Mouse (Mus musculus): ENCODE measurements around the gene Exosc8. TPM values are rescaled to one million over a fixed set of nuclear protein-coding genes. Genes with fewer than 3 reads are reported as not detected.
A peak's percentile ranks its signal among the peaks of the same experiment; 100 is the strongest.
"Not testable (repeated sequence)": the region's sequence is repeated elsewhere in the genome, so short reads cannot be mapped to it uniquely, and the experiment has no call there.

The Exosc8 gene
- polyA plus RNA-seq, 1 experiment from 2014 or later = 76.0 TPM

- Histone ChIP-seq H3K27me3 (ENCODE audit: control insufficient read depth, insufficient read depth, low read length) (no peaks in the 10 kb centered on the region), H3K9me3 (ENCODE audit: control insufficient read depth, low read length) (no peaks in the 10 kb centered on the region), H3K4me2 (ENCODE audit: low read length) (no peak overlapping the region), H3K9ac (replicated peaks; ENCODE audit: low read length) (no peak overlapping the region), H3K4me1 (ENCODE audit: control insufficient read depth, insufficient read depth, low read length) (no peaks in the 10 kb centered on the region), H3K36me3 (ENCODE audit: control insufficient read depth, insufficient read depth, low read length) (peaks cover 70% of the 10 kb centered on the region), H3K4me3 (replicated peaks; ENCODE audit: low read depth, low read length) (no peak overlapping the region), H3K27ac (replicated peaks; ENCODE audit: low read depth, low read length) (no peak overlapping the region)
- ATAC-seq (ENCODE audit: low FRiP score, low TSS enrichment) = no peak
- 100% methylated on average over 2 of the region's 2 CpGs for WGBS
- no peak for DNase-seq
Observed at GRCm38 (mm10) chr3:54727588-54727987, 7.6 kb downstream of the Exosc8 start.

- no peak overlapping the region for H3K4me3 ChIP-seq (replicated peaks; ENCODE audit: low read depth, low read length)
- no peaks in the 10 kb centered on the region for H3K9me3 ChIP-seq (ENCODE audit: control insufficient read depth, low read length)
- no peak overlapping the region for H3K9ac ChIP-seq (replicated peaks; ENCODE audit: low read length)
- H3K36me3 ChIP-seq (ENCODE audit: control insufficient read depth, insufficient read depth, low read length) = peaks cover 73% of the 10 kb centered on the region
- H3K4me1 ChIP-seq (ENCODE audit: control insufficient read depth, insufficient read depth, low read length) = no peaks in the 10 kb centered on the region
- no peak for DNase-seq
- H3K4me2 ChIP-seq (ENCODE audit: low read length) = no peak overlapping the region
- ATAC-seq (ENCODE audit: low FRiP score, low TSS enrichment) = no peak
- no peaks in the 10 kb centered on the region for H3K27me3 ChIP-seq (ENCODE audit: control insufficient read depth, insufficient read depth, low read length)
- WGBS = 86% methylated on average over 2 of the region's 2 CpGs
- H3K27ac ChIP-seq (replicated peaks; ENCODE audit: low read depth, low read length) = no peak overlapping the region
Observed at GRCm38 (mm10) chr3:54725344-54725743, 9.8 kb downstream of the Exosc8 start.

- Histone ChIP-seq H3K4me3 (replicated peaks; ENCODE audit: low read depth, low read length) (no peak overlapping the region), H3K4me1 (ENCODE audit: control insufficient read depth, insufficient read depth, low read length) (no peaks in the 10 kb centered on the region), H3K27ac (replicated peaks; ENCODE audit: low read depth, low read length) (no peak overlapping the region), H3K36me3 (ENCODE audit: control insufficient read depth, insufficient read depth, low read length) (peaks cover 65% of the 10 kb centered on the region), H3K9ac (replicated peaks; ENCODE audit: low read length) (no peak overlapping the region), H3K9me3 (ENCODE audit: control insufficient read depth, low read length) (no peaks in the 10 kb centered on the region), H3K27me3 (ENCODE audit: control insufficient read depth, insufficient read depth, low read length) (no peaks in the 10 kb centered on the region), H3K4me2 (ENCODE audit: low read length) (no peak overlapping the region)
- 88% methylated on average over 10 of the region's 10 CpGs for WGBS
- no peak for ATAC-seq (ENCODE audit: low FRiP score, low TSS enrichment)
- DNase-seq = no peak
Observed at GRCm38 (mm10) chr3:54723741-54724500, 11.3 kb downstream of the Exosc8 start.

GRCm38 (mm10) chr3:54718947-54719346 is 16.2 kb downstream of the Exosc8 start:
- peaks cover 79% of the 10 kb centered on the region for H3K36me3 ChIP-seq (ENCODE audit: control insufficient read depth, insufficient read depth, low read length)
- WGBS = 52% methylated on average over 3 of the region's 3 CpGs

GRCm38 (mm10) chr3:54717348-54717747 is 17.8 kb downstream of the Exosc8 start:
- Histone ChIP-seq H3K4me1 (ENCODE audit: control insufficient read depth, insufficient read depth, low read length) (no peaks in the 10 kb centered on the region), H3K4me3 (replicated peaks; ENCODE audit: low read depth, low read length) (no peak overlapping the region), H3K27me3 (ENCODE audit: control insufficient read depth, insufficient read depth, low read length) (no peaks in the 10 kb centered on the region), H3K9ac (replicated peaks; ENCODE audit: low read length) (no peak overlapping the region), H3K9me3 (ENCODE audit: control insufficient read depth, low read length) (no peaks in the 10 kb centered on the region), H3K36me3 (ENCODE audit: control insufficient read depth, insufficient read depth, low read length) (peaks cover 79% of the 10 kb centered on the region), H3K27ac (replicated peaks; ENCODE audit: low read depth, low read length) (no peak overlapping the region), H3K4me2 (ENCODE audit: low read length) (no peak overlapping the region)
- DNase-seq = peak; percentile 4
- 79% methylated on average over 6 of the region's 6 CpGs for WGBS
- ATAC-seq (ENCODE audit: low FRiP score, low TSS enrichment) = no peak

More at GRCm38 (mm10) chr3:54718947-54719346, 16.2 kb downstream of the Exosc8 start:
- DNase-seq (no peak), ATAC-seq (ENCODE audit: low FRiP score, low TSS enrichment) (no peak)
- Histone ChIP-seq H3K27me3 (ENCODE audit: control insufficient read depth, insufficient read depth, low read length) (no peaks in the 10 kb centered on the region), H3K4me1 (ENCODE audit: control insufficient read depth, insufficient read depth, low read length) (no peaks in the 10 kb centered on the region), H3K4me2 (ENCODE audit: low read length) (no peak overlapping the region), H3K27ac (replicated peaks; ENCODE audit: low read depth, low read length) (no peak overlapping the region), H3K9ac (replicated peaks; ENCODE audit: low read length) (no peak overlapping the region), H3K4me3 (replicated peaks; ENCODE audit: low read depth, low read length) (no peak overlapping the region), H3K9me3 (ENCODE audit: control insufficient read depth, low read length) (no peaks in the 10 kb centered on the region)

GRCm38 (mm10) chr3:54715461-54715860 is 19.7 kb downstream of the Exosc8 start:
- DNase-seq (no peak), ATAC-seq (ENCODE audit: low FRiP score, low TSS enrichment) (no peak)
- Histone ChIP-seq H3K36me3 (ENCODE audit: control insufficient read depth, insufficient read depth, low read length) (peaks cover 79% of the 10 kb centered on the region), H3K4me2 (ENCODE audit: low read length) (no peak overlapping the region), H3K9ac (replicated peaks; ENCODE audit: low read length) (no peak overlapping the region), H3K4me1 (ENCODE audit: control insufficient read depth, insufficient read depth, low read length) (no peaks in the 10 kb centered on the region), H3K4me3 (replicated peaks; ENCODE audit: low read depth, low read length) (no peak overlapping the region), H3K9me3 (ENCODE audit: control insufficient read depth, low read length) (no peaks in the 10 kb centered on the region), H3K27ac (replicated peaks; ENCODE audit: low read depth, low read length) (no peak overlapping the region), H3K27me3 (ENCODE audit: control insufficient read depth, insufficient read depth, low read length) (no peaks in the 10 kb centered on the region)
- 92% methylated on average over 6 of the region's 6 CpGs for WGBS

- H3K4me3 ChIP-seq (replicated peaks; ENCODE audit: low read depth, low read length) = no peak within 1 kb of the TSS
- H3K36me3 ChIP-seq (ENCODE audit: control insufficient read depth, insufficient read depth, low read length) = peaks cover 87% of the 10 kb centered on the region
Observed at GRCm38 (mm10) chr3:54714253-54714652, 20.9 kb downstream of the Exosc8 start, which contains the start of gene Gm21958. Gene Gm21958, minus strand, starts transcription at chr3:54714353.

GRCm38 (mm10) chr3:54708972-54709371 is 26.2 kb downstream of the Exosc8 start:
- DNase-seq = no peak
- 95% methylated on average over 9 of the region's 9 CpGs for WGBS

More at GRCm38 (mm10) chr3:54714253-54714652, 20.9 kb downstream of the Exosc8 start, which contains the start of gene Gm21958:
- DNase-seq (no peak), ATAC-seq (ENCODE audit: low FRiP score, low TSS enrichment) (no peak)
- Histone ChIP-seq H3K4me1 (ENCODE audit: control insufficient read depth, insufficient read depth, low read length) (no peaks in the 10 kb centered on the region), H3K9me3 (ENCODE audit: control insufficient read depth, low read length) (no peaks in the 10 kb centered on the region), H3K27me3 (ENCODE audit: control insufficient read depth, insufficient read depth, low read length) (no peaks in the 10 kb centered on the region), H3K4me2 (ENCODE audit: low read length) (no peak within 1 kb of the TSS), H3K27ac (replicated peaks; ENCODE audit: low read depth, low read length) (no peak within 1 kb of the TSS), H3K9ac (replicated peaks; ENCODE audit: low read length) (no peak within 1 kb of the TSS)
- WGBS = 96% methylated on average over 6 of the region's 6 CpGs

GRCm38 (mm10) chr3:54704106-54704505 is 31.1 kb downstream of the Exosc8 start:
- H3K36me3 ChIP-seq (ENCODE audit: control insufficient read depth, insufficient read depth, low read length) = peaks cover 84% of the 10 kb centered on the region
- not testable (repeated sequence) for H3K9ac ChIP-seq (replicated peaks; ENCODE audit: low read length); ATAC-seq (ENCODE audit: low FRiP score, low TSS enrichment); H3K4me2 ChIP-seq (ENCODE audit: low read length); DNase-seq; H3K4me1 ChIP-seq (ENCODE audit: control insufficient read depth, insufficient read depth, low read length); H3K27ac ChIP-seq (replicated peaks; ENCODE audit: low read depth, low read length); H3K27me3 ChIP-seq (ENCODE audit: control insufficient read depth, insufficient read depth, low read length); H3K4me3 ChIP-seq (replicated peaks; ENCODE audit: low read depth, low read length); H3K9me3 ChIP-seq (ENCODE audit: control insufficient read depth, low read length)
- WGBS = 98% methylated on average over 8 of the region's 8 CpGs

More at GRCm38 (mm10) chr3:54708972-54709371, 26.2 kb downstream of the Exosc8 start:
- Histone ChIP-seq H3K4me3 (replicated peaks; ENCODE audit: low read depth, low read length) (no peak overlapping the region), H3K4me1 (ENCODE audit: control insufficient read depth, insufficient read depth, low read length) (no peaks in the 10 kb centered on the region), H3K27me3 (ENCODE audit: control insufficient read depth, insufficient read depth, low read length) (no peaks in the 10 kb centered on the region), H3K9me3 (ENCODE audit: control insufficient read depth, low read length) (no peaks in the 10 kb centered on the region), H3K9ac (replicated peaks; ENCODE audit: low read length) (no peak overlapping the region), H3K36me3 (ENCODE audit: control insufficient read depth, insufficient read depth, low read length) (peaks cover 89% of the 10 kb centered on the region), H3K27ac (replicated peaks; ENCODE audit: low read depth, low read length) (no peak overlapping the region), H3K4me2 (ENCODE audit: low read length) (no peak overlapping the region)
- no peak for ATAC-seq (ENCODE audit: low FRiP score, low TSS enrichment)

Data from midbrain, embryonic 14.5 days (tissue).